Mouse (Mus musculus): ENCODE measurements at regions not wholly inside any gene's neighbourhood (a gene's known extent, or its start where the extent isn't known, plus 50 kb on each side); places are given as distances from the start of the nearest gene placed in this dataset.

- in situ Hi-C loops (cut with MboI), result no loop called here
Observed at GRCm38 (mm10) chr5:46488140-46488942, 630.9 kb upstream of the Lcorl start.

DNA sequence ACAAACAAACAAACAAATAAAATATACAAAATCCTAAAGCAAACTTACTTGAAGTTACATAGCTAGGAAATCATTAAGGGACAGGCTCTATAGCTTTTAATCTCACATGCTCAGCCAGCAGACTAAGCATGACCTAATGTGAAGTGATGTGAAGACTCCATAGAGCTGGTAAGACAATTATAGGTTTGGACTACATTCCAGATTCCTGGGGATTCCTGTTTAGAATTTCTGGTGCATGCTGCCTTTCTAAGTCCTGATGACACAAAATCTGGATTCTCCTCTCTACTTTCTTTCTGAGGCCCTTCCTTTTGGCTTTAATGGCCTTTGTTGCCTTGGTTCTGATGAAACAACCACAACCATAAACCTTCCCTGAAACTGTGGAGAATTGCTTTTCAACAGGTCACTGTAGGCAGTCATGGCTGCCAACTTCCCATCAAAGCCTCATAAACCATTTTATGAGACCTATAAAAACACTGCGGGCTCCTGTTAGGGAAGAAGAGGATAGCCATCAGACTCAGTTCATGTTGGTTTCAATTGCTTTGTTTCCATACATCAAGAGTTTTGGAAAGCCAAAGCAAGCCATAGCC lies 629.4 kb upstream of the Lcorl start:
- in situ Hi-C loops (cut with MboI), result no loop called here

DNA sequence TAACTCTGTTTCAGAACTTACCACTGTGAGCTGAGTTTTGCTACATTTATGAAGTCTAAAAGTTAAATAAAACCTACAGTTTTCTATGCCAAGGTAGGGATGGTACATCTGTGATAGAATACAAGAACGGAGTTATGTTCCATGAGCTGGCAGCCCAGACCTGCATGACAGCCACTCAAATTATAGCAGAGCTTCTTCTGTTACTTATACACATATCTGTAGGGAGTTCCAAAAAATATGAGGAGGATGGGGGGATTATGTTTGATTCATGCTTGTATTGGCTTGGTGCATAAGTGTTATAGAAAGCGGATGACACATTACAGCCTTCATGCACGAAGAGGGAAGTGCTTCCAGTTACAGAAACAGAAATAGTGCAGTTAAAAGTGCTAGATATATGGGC lies 598.9 kb upstream of the Lcorl start:
- in situ Hi-C loops (cut with MboI), result no loop called here

GRCm38 (mm10) chr5:46448274-46448673 lies 590.9 kb upstream of the Lcorl start:
- in situ Hi-C loops (cut with MboI), result no loop called here

DNA sequence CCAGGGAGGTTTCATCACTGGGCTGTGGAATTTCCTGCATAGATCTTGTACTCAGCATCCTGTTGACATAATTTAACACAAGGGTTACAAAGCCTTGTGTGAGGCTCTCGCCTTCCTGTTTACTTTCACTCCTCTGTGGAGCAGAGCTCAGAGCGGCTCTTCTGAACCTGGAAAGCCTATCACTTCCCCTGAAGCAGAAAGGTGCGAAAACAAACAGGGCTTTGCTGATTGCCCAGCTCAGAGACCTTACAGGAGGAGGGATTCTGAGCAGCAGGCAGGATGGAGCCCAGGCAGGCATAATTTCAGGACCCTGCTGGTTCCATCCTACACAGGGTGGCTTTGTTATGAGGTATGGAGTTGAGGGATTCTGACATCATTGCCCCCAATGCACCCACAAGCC lies 588.4 kb upstream of the Lcorl start:
- in situ Hi-C loops (cut with MboI), result no loop called here

- in situ Hi-C loops (cut with MboI), result no loop called here
Observed at GRCm38 (mm10) chr5:46445122-46445521, 587.7 kb upstream of the Lcorl start.

DNA sequence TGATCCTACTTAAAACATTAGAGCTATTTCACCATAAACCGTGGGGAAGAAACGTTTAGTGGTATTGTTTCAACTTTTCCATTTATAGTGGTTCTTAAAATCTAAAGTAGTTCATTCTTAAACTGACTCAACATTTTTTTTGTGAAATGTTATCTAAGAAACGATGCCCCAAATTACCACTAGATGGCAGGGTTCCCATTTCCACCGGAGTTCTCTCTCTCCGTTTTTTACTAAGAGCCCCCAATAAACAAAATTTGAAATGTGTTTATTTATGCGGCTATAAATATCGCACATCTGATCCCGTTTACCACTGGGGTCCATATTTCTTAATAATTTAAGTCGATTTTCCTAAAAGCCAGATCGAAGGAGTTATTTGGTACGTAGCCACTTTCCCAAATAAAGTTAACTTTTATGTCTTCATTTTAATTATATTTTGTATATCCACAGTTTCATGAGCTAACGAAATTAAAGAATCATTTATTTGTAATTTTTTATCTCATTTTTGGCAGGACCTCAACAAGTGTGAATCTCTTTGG lies 586.5 kb upstream of the Lcorl start:
- in situ Hi-C loops (cut with MboI), result no loop called here

- in situ Hi-C loops (cut with MboI), result no loop called here
Observed at GRCm38 (mm10) chr5:46442600-46443248, 585.3 kb upstream of the Lcorl start.

DNA sequence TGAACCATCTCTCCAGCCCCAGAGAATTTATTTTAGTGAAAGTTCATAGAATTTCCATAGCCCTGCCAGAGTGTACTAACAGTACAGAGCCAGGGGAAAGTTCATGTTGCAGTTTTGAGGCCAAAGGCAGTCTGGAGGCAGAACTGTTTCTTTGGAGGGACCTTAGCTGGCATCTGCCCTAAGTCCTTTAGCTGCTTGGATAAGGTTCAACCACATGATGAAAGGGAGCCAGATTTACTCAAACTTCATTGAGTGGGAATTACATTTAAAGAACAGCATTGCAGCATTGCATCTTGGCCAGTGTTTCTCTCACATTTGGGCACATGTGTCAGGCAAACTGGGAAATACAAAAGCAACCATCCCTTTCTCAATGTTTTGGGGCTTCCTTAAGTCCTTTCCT lies 584.3 kb upstream of the Lcorl start:
- in situ Hi-C loops (cut with MboI), result no loop called here

DNA sequence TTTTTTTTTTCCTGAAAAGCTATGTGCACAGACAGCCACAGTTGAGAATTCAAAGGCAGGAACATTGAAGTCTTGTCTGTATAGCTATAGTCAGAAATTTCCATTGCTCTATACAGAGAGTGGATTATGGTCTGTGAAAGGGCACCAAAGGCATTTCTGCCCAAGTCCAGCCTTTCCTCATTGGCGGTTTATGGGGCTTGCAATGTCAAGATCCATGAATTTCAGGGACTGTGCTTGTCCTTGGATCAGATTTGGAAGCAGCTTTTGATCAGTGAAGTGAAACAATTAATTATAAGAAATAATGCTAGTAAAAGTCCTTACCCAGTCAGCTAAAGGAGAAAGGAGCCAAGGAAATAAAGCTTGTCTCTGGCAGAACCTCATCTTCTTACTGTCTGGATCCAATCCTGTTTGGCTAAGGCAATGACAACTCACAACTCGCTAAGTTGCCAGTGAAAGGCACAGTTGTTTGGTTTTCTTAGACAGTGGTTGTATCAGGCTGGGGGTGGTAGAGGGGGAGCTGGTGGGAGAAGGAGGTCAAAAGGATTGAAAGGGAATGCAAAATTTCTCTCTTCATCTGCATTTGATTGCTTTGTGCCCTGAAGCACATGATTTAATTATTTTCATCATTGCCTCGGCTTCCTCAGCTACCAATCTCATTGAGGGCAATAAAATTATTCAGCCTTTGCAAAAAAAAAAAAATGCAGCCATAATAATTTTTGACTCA lies 574.4 kb upstream of the Lcorl start:
- in situ Hi-C loops (cut with MboI), result no loop called here

GRCm38 (mm10) chr5:46422738-46423137 lies 565.3 kb upstream of the Lcorl start:
- in situ Hi-C loops (cut with MboI), result no loop called here

DNA sequence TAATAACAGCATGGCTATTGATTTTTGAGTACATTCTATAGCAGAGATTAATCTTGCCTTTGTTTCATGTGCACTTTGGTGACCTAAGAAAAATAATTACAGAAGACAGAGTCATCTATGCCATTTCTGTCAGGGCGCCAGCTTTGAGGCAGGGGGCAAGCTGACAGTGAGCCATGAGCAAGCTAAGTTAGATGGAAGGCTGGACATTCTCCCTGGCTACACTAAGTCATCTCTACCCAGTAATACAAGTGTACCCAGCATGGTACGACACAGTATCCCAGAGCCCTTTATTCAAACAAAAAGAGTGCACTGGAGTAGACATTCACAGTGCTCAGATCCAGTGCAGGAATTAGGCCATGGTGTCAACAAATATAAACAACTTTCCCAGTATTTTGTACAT lies 549.6 kb upstream of the Lcorl start:
- in situ Hi-C loops (cut with MboI), result no loop called here

DNA sequence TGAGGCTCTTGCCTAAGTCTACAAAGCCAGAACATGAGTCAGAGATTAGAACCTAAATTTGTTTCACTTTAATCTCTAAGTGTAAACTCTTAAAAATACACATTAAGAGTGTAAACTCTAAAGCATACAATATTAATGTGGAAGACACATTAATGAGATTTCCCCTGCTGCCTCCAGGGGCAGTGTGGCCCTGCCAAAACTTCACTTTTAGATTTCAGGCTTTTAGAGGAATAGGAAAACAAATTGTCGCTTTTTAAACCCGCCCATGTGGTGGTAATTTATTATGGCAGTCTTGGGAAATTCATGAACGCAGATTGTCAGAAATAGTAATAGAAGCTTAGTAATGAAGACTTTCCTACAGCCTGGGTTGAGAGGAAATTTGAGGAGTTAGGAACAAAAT lies 549.0 kb upstream of the Lcorl start:
- in situ Hi-C loops (cut with MboI), result no loop called here

- in situ Hi-C loops (cut with MboI), result no loop called here
Observed at GRCm38 (mm10) chr5:46386591-46386990, 529.2 kb upstream of the Lcorl start.

DNA sequence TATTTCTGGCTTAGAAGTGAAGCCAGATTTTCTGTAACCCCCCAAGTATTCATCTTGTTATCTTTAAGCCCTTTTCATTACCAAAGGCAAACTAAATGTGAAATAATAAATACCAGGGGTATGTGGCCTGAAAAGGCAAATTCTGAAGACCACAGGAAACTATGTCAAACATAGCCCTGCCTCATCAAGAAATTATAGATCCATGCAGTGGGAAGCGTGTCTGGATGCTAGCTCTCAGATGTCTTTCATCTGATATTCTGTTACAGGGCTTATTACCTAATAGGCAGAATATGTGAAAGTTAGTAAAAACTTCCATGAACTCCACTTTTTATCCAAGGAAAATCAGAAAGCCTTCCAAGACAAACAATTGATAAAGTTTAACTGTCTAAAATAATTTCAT lies 509.9 kb upstream of the Lcorl start:
- in situ Hi-C loops (cut with MboI), result no loop called here

DNA sequence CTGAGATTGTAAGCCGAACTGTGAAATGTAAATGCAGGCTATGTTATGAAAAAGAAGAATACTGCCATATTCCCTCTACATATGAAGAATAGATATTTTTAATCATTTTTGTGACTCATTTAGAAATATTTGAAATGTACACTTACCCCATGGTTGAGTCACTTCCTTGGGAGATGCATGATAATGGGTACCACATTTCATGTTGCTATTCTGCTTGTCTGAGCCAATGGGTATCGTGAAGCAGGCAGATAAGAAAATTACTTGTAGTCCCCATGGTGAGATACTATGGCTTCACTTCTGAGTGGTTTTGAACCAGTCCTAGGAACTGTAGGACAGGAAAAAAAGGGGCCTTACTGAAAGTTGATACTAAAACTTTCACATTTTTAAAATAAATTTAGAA lies 506.2 kb upstream of the Lcorl start:
- in situ Hi-C loops (cut with MboI), result no loop called here

DNA sequence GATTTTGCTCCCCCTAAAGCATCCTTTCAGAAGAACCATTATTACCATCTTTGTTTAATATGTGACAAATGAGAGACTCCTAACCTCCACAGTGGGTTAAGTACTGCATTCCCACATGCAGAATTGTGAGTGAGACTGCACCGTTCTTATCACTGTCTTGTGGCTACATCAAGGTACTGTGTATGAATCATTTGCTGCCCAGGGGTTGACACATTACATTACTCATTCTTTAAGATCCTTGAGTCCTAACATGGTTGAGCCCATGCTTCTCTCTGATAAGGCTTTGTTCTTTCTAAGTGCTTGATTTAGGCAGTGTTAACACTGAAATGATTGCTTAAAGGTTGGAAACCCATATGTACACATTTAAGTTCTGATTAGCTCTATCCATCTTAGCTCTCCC lies 504.2 kb upstream of the Lcorl start:
- in situ Hi-C loops (cut with MboI), result no loop called here

DNA sequence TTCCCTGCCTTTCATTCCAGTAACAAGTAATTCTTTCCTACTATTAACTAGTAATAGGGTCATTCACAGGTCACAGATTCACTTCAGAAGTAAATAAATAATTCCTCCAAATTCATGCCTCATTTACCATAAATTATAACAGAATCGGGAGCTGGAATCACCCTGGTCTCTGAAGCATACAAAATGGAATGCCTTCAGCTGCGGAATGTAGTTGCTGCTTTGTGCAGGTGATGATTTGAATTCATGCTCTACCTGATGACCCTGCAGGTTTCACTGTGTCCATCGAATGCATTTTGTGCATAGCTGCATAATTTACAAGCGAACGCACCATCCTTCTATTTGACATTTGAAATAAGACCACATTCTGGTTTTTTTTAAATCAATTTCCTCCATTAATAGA lies 491.0 kb upstream of the Lcorl start:
- in situ Hi-C loops (cut with MboI), result loop anchor here (10.0 to 25.0 kb wide), 2 partner anchors 584 to 886 kb away; partner anchors contain the start of genes Clrn2 and Qdpr

DNA sequence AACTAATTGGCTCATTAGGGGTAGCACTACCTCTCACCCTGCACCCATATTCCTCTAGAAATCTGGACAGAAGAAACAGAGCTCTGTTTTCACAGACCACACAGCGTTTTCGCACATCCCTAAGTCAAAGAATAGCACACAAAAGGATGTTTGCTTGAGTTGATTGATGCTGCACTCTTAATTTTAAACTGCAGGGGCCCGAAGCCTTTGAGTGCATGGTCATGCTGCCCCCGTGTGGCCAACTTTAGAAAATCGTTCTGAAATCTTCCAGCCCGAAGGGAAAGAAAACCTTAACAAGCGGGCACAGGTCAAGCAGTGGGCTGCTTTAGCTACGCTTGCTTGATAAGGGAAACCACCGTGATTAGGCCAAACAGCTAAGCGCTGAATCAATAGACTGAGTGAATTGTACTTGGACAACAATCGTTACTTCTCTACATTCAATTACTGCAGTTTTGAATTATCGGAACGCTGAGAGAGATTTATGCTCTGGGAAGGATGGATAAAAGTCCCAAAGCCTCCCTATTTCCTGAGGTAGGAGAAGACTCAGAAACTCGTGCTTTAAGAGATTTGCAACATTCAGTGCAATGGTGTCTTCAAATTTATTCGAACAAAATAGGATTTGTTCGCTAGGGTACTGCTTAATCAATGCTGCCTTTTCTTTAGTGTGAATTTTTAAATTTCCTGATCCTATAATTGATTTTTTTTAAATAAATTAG lies 490.1 kb upstream of the Lcorl start:
- in situ Hi-C loops (cut with MboI), result loop anchor here (10.0 to 25.0 kb wide), 2 partner anchors 583 to 885 kb away; partner anchors contain the start of genes Clrn2 and Qdpr

- in situ Hi-C loops (cut with MboI), result loop anchor here (25.0 kb wide), 1 partner anchor 876 kb away; the partner anchor contains the start of genes Clrn2 and Qdpr
Observed at GRCm38 (mm10) chr5:46338461-46338860, 481.0 kb upstream of the Lcorl start.

DNA sequence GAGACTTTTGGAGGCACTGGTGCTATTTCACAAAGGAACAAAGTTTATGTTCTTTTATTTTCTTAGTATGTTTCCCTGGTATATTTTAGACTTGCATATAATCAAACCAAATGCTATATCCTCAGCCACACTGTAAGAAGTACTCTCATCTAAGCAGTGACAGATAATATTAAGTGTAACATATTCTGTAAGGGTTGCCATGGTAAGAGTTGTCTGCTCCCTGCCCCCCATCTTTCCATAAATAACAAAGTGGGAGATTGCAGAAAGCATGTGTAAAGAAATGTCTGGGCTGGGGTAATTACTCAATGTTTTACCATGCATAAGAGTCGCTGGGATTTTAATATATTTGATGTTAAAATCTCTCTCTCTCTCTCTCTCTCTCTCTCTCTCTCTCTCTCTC lies 473.5 kb upstream of the Lcorl start:
- in situ Hi-C loops (cut with MboI), result loop anchor here (25.0 kb wide), 1 partner anchor 869 kb away; the partner anchor contains the start of genes Clrn2 and Qdpr
